Mouse (Mus musculus) heart, embryonic 16.5 days (tissue): ENCODE data around the gene Aebp1. TPM values are rescaled to one million over a fixed set of nuclear protein-coding genes. Genes with fewer than 3 reads are reported as not detected.

ENCODE experiments used
- ATAC-seq: fragments of 200-750 bp; cut with Nextera tagmentation; replicated peaks from 2 replicates; pipeline ENCODE4 v1.8.0; 2017; ENCODE audit warnings: moderate number of reproducible peaks; ENCODE audit not compliant: insufficient read depth, low FRiP score; ENCODE audit errors: extremely low read depth
- H3K27ac ChIP-seq: fragments of 300-500 bp; sonication (generic); 2 replicates; pipeline ENCODE4 v1.5.1; 2014; ENCODE audit warnings: mild to moderate bottlenecking, low read length, control low read depth, moderate library complexity
- H3K27me3 ChIP-seq: fragments of 300-500 bp; sonication (generic); 2 replicates; pipeline ENCODE4 v1.6.1; 2014; ENCODE audit warnings: low read length, mixed read lengths; ENCODE audit not compliant: control insufficient read depth, insufficient read depth
- H3K36me3 ChIP-seq: fragments of 300-500 bp; sonication (generic); 2 replicates; pipeline ENCODE4 v1.6.1; 2014; ENCODE audit not compliant: control insufficient read depth, insufficient read depth
- H3K4me1 ChIP-seq: fragments of 300-500 bp; sonication (generic); 2 replicates; pipeline ENCODE4 v1.6.1; 2014; ENCODE audit warnings: low read length, mixed read lengths; ENCODE audit not compliant: control insufficient read depth, insufficient read depth
- H3K4me2 ChIP-seq: fragments of 300-500 bp; sonication (generic); 2 replicates; pipeline ENCODE4 v1.6.1; 2014; ENCODE audit warnings: low read depth, mild to moderate bottlenecking, control low read depth, low read length
- H3K4me3 ChIP-seq: fragments of 300-500 bp; sonication (generic); 2 replicates; pipeline ENCODE4 v1.5.1; 2014; ENCODE audit warnings: mild to moderate bottlenecking, control low read depth, low read length
- H3K9ac ChIP-seq: fragments of 300-500 bp; sonication (generic); 2 replicates; pipeline ENCODE4 v1.6.1; 2014; ENCODE audit warnings: low read length, control low read depth
- H3K9me3 ChIP-seq: fragments of 300-500 bp; sonication (generic); replicated peaks from 2 replicates; pipeline ENCODE4 v1.6.1; 2016; ENCODE audit warnings: low read length; ENCODE audit not compliant: control insufficient read depth
- WGBS: fragments of 180-500 bp; shearing (Covaris S2); extraction: QIAGEN DNeasy Blood & Tissue Kit; methylation state at CpG from one replicate; pipeline ENCODE4 v1.1.7; 2014; 5-methylcytosine and 5-hydroxymethylcytosine counted together
- polyA plus RNA-seq: library from polyadenylated mRNA; unstranded; fragments of >200 nt; fragmentation: Nextera tagmentation; extraction: Ambion mirVana; gene quantifications from 2 replicates; pipeline ENCODE4 v1.2.1, GENCODE M21; 2015

The Aebp1 gene
- polyA plus RNA-seq, 1 experiment from 2014 or later, result 35.7 TPM

DNA sequence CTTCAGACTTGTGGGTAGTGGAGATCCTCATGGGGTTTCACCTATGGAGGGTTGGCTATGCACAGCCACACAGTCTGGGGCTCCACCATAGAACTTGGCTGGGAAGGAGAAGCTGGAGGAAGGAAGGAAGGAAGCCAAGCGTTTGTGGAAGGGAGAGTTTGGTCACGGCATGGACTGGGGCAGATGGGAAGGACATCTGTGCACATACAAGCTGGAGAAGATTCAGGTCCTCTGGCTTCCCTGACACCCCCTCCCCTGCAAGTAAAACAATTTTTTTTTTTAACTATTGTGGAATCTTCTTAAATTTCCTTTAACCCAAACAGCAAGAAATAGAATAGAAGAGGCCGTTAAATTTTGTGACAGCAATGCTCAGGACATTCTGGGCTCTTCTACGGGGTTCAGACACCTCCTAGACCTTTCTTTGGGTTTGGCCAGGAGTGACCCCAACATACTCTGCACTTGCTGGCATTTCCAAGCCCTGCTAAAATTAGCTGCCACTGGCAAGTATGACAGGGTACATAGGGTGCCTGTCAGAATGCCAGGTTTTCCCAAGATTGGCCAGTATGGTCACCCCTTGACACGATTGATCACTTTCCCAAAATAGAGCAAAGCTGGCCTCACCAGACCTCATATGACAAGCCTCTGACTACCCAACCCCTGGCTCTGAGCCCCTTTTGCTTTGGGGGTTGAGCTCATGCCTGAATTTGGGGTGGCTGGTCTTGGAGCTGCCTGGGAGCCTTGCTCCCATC lies 53.9 kb downstream of the Aebp1 start:
- 0 out of 2 replicates have a peak, but pooled peaks have one; percentile 21 for ATAC-seq
- H3K4me1 ChIP-seq, result peaks cover 16% of the 10 kb centered on the region
- 0 out of 2 replicates have a peak overlapping the region, but pooled peaks have one; percentile 7 for H3K4me2 ChIP-seq
- no peaks in the 10 kb centered on the region for H3K27me3 ChIP-seq
- no peak overlapping the region for H3K4me3 ChIP-seq
- H3K9ac ChIP-seq, result no peak overlapping the region
- no peaks in the 10 kb centered on the region; the same call in 1 of the 2 replicates for H3K9me3 ChIP-seq
- no peaks in the 10 kb centered on the region for H3K36me3 ChIP-seq
- WGBS, result 48% methylated on average over 5 of the region's 5 CpGs
- H3K27ac ChIP-seq, result 0 out of 2 replicates have a peak overlapping the region, but pooled peaks have one; percentile 6

DNA sequence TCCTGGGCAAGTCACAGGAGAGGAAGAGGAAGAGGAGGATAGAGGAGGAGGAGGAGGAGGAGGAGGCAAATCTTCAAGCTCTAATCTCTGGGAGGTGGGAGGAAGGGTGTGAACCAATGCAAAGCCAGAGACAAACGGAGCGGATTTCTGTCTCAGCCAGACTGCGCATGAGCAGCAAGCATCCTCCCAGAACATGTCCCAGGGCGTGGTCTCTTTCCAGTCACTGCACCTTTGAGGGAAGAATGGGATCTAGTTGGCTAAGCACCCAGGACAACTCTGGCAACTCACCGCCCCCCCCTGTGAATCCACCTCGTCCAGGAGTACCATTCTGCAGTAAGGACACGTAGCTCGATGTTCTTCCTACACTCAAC lies 54.4 kb downstream of the Aebp1 start:
- no peak for ATAC-seq
- Histone ChIP-seq H3K4me1 (peaks cover 16% of the 10 kb centered on the region), H3K27ac (no peak overlapping the region), H3K9ac (no peak overlapping the region), H3K4me3 (no peak overlapping the region), H3K27me3 (no peaks in the 10 kb centered on the region), H3K4me2 (no peak overlapping the region), H3K36me3 (no peaks in the 10 kb centered on the region), H3K9me3 (no peaks in the 10 kb centered on the region; the same call in 1 of the 2 replicates)
- whole genome bisulfite sequencing, result 63% methylated on average over 8 of the region's 8 CpGs

DNA sequence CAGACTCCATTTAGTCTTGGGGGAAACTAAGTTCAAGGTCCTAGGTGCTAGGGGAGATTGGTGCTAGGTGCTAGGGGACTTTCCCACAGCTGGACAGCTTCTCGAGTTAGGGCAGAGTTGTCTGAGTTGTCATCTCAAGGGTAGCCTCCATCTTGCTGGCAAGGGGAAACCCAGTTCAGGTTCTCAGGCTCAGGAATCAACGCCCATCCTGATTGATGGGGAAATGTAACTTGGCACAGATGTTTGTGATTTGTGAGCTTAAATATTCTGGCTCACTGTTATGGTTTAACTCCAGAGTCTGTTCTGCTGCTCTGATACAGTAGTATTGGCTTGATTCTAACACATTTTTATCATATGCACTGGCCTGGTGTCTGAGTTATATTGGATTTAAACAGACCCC lies 56.4 kb downstream of the Aebp1 start:
- Histone ChIP-seq H3K27me3 (no peaks in the 10 kb centered on the region), H3K4me3 (no peak overlapping the region), H3K36me3 (no peaks in the 10 kb centered on the region), H3K27ac (no peak overlapping the region), H3K4me1 (peaks cover 15% of the 10 kb centered on the region), H3K9me3 (no peaks in the 10 kb centered on the region; the same call in 1 of the 2 replicates), H3K4me2 (no peak overlapping the region), H3K9ac (no peak overlapping the region)
- ATAC-seq, result no peak
- 76% methylated on average over 2 of the region's 2 CpGs for WGBS

DNA sequence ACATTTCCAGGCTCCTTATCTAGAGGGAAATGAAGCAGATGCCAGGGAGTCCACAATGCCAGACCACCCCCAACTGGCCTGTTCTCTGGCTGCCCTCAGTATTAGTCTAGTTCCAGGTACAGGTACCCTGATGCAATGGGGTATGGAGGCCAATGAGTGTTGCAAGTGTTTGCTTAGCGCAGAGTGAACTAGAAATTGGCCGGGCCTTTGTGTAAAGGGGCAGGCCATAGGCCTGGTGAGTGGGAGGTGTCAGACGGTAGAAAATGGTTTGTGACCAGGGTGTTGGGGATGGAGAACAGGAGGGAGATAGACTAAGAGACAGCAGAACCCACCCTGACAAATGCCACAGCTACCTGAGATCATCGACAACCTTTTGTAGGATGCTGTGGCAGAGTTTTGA lies 57.9 kb downstream of the Aebp1 start:
- 86% methylated on average over 4 of the region's 4 CpGs for WGBS
- Histone ChIP-seq H3K4me1 (peaks cover 13% of the 10 kb centered on the region), H3K27me3 (no peaks in the 10 kb centered on the region), H3K36me3 (no peaks in the 10 kb centered on the region), H3K9ac (no peak overlapping the region), H3K4me2 (no peak overlapping the region), H3K4me3 (no peak overlapping the region), H3K27ac (no peak overlapping the region), H3K9me3 (no peaks in the 10 kb centered on the region; the same call in 1 of the 2 replicates)
- no peak for ATAC-seq

DNA sequence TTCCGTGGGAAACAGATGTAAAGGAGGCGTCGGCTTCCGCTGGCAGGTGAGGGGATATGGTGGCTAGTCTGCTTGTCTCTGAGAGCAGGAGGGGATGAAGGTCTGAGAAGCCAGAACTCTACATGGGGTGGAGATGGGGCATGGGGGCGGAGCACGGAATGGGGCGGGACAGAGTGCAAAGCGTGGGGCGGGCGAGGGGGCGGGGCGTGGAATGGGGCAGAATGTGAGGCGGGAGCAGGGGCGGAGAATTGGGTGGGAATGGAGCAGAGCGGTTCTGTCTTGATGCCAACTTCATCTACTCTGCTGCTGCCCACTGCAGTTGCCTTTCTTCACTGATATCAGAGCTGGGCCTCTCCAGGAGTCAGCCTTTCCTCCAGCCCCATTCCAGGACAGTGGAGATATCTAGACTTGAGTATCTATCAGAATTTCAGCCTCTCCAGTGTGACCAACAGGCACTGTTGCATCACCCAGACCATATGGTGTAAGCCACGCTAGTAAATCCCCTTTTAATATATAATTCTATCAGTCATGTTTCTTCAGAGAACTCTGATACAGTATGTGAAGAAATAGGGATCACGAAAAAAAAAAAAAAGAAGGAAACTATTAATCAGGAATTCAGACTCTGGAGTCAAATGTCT lies 58.7 kb downstream of the Aebp1 start:
- no peaks in the 10 kb centered on the region for H3K27me3 ChIP-seq
- H3K4me3 ChIP-seq, result no peak overlapping the region
- no peaks in the 10 kb centered on the region; the same call in 1 of the 2 replicates for H3K9me3 ChIP-seq
- WGBS, result 36% methylated on average over 17 of the region's 17 CpGs
- H3K9ac ChIP-seq, result no peak overlapping the region
- no peak for ATAC-seq
- H3K4me1 ChIP-seq, result peaks cover 11% of the 10 kb centered on the region
- no peak overlapping the region for H3K4me2 ChIP-seq
- no peak overlapping the region for H3K27ac ChIP-seq
- H3K36me3 ChIP-seq, result no peaks in the 10 kb centered on the region

Other genes with a start within 250 kb of the Aebp1 start
- 197 and 201 TPM in 2 replicates for gene Mrps24, start 146.3 kb upstream of the Aebp1 start, polyA plus RNA-seq
- 39.3 and 42.2 TPM in 2 replicates for gene Urgcp, start 99.6 kb upstream of the Aebp1 start, polyA plus RNA-seq
- 82.8 and 86.7 TPM in 2 replicates for gene Dbnl, start 73.5 kb upstream of the Aebp1 start, polyA plus RNA-seq
- gene Pgam2, start 58.2 kb upstream of the Aebp1 start, polyA plus RNA-seq, result 1,049 and 1,143 TPM in 2 replicates
- gene Polm, start 23.9 kb upstream of the Aebp1 start, polyA plus RNA-seq, result 6.2 and 6.4 TPM in 2 replicates
- gene Pold2, start 16.3 kb downstream of the Aebp1 start, polyA plus RNA-seq, result 113 and 115 TPM in 2 replicates
- gene Myl7, start 36.8 kb downstream of the Aebp1 start, polyA plus RNA-seq, result 3,470 and 5,161 TPM in 2 replicates
- gene Gck, start 88.1 kb downstream of the Aebp1 start, polyA plus RNA-seq, result 0.75 and 1.2 TPM in 2 replicates
- 38.3 and 40.5 TPM in 2 replicates for gene Ykt6, start 93.7 kb downstream of the Aebp1 start, polyA plus RNA-seq
- 2.7 and 2.8 TPM in 2 replicates for gene Camk2b, start 204.4 kb downstream of the Aebp1 start, polyA plus RNA-seq